Mouse (Mus musculus) erythroblast, embryonic 14.5 days (primary cell): ENCODE measurements around the gene Bcl2.

Experiments
- GATA1 ChIP-seq: IDR thresholded peaks from 2 replicates; pipeline ENCODE4 v1.6.1; 2012; ENCODE audit warnings: low read length, inconsistent platforms, mixed read lengths
- TAL1 ChIP-seq: IDR thresholded peaks from 3 replicates; pipeline ENCODE4 v1.6.1; 2012; ENCODE audit warnings: low read length, inconsistent platforms, mixed read lengths

DNA sequence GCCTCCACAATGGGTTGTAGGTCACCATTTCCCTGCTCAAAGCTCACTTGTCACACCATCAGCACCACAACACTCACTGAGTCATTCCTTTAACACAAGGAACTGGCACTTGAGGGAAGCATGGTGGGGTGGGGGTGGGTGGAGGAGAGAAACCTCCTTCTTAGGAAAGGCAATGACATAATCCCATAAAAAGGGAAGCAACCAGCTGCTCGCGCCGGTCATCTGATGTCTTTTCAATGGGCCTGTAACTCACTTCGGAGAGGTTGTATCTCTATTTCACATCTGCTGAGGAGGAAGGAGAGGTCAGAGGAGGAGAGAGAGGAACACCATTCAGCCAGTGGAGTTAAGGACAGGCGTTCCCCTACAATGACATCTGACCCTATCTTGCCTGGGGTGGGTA lies 86.8 kb downstream of the Bcl2 start:
- TF ChIP-seq TAL1, result no peak
- TF ChIP-seq GATA1, result no peak
